Mouse (Mus musculus) liver, embryonic 13.5 days (tissue): ENCODE data around the gene Camta2. TPM values are rescaled to one million over a fixed set of nuclear protein-coding genes. Genes with fewer than 3 reads are reported as not detected.

Experiments
- ATAC-seq: fragments of 200-750 bp; cut with Nextera tagmentation; 2 replicates; pipeline ENCODE4 v1.8.0; 2017; ENCODE audit warnings: low read depth, mild to moderate bottlenecking, moderate number of reproducible peaks, moderate library complexity
- DNase-seq: peaks from one replicate; pipeline ENCODE4 v3.0.0; 2022
- H3K27ac ChIP-seq: fragments of 300-500 bp; sonication (generic); 2 replicates; pipeline ENCODE4 v1.5.1; 2015; ENCODE audit warnings: moderate library complexity, mild to moderate bottlenecking, inconsistent platforms
- H3K27me3 ChIP-seq: fragments of 300-500 bp; sonication (generic); 2 replicates; pipeline ENCODE4 v1.6.1; 2015; ENCODE audit warnings: mild to moderate bottlenecking, inconsistent platforms
- H3K36me3 ChIP-seq: fragments of 300-500 bp; sonication (generic); 2 replicates; pipeline ENCODE4 v1.6.1; 2015; ENCODE audit warnings: mild to moderate bottlenecking, inconsistent platforms
- H3K4me1 ChIP-seq: fragments of 300-500 bp; sonication (generic); replicated peaks from 2 replicates; pipeline ENCODE4 v1.6.1; 2015; ENCODE audit warnings: inconsistent platforms
- H3K4me2 ChIP-seq: fragments of 300-500 bp; sonication (generic); 2 replicates; pipeline ENCODE4 v1.6.1; 2015; ENCODE audit warnings: inconsistent platforms, mild to moderate bottlenecking, moderate library complexity
- H3K4me3 ChIP-seq: fragments of 300-500 bp; sonication (generic); replicated peaks from 2 replicates; pipeline ENCODE4 v1.5.1; 2015; ENCODE audit warnings: mild to moderate bottlenecking, inconsistent platforms
- H3K9ac ChIP-seq: fragments of 300-500 bp; sonication (generic); 2 replicates; pipeline ENCODE4 v1.6.1; 2015; ENCODE audit warnings: mild to moderate bottlenecking, inconsistent platforms
- H3K9me3 ChIP-seq: fragments of 300-500 bp; sonication (generic); replicated peaks from 2 replicates; pipeline ENCODE4 v1.6.1; 2016; ENCODE audit warnings: inconsistent platforms
- WGBS: fragments of 180-500 bp; shearing (Covaris S2); methylation state at CpG from one replicate; pipeline ENCODE4 v1.1.7; 2015; ENCODE audit not compliant: insufficient replicate concordance; 5-methylcytosine and 5-hydroxymethylcytosine counted together
- polyA plus RNA-seq: library from polyadenylated mRNA; unstranded; fragments of >200 nt; fragmentation: Nextera tagmentation; extraction: Ambion mirVana; gene quantifications from 2 replicates; pipeline ENCODE4 v1.2.1, GENCODE M21; 2015

The Camta2 gene
- polyA plus RNA-seq, 1 experiment from 2014 or later = 2.8 TPM

DNA sequence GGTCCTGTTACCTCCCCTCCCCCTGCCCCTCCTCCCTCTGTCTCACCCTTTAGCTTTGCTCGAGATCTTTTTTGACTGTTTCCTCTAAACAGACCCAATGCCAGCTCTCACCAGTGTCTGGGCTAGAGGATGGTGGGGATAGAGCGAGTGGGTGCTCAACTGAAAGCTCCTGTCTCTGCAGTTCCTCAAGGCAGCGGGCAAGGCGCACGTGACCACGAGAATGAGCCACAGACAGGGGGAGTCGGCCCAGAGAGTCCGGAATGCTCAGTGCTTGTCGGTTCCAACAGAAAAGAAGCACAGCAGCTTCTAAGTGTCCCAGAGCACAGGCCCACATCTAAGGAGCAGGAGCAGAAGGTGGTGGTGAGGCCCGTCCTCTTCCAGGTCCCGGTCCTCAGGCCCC lies 13.4 kb downstream of the Camta2 start:
- 59% methylated on average over 11 of the region's 11 CpGs for WGBS
- no peaks in the 10 kb centered on the region for H3K9me3 ChIP-seq
- H3K4me3 ChIP-seq = no peak overlapping the region
- H3K4me2 ChIP-seq = no peak overlapping the region
- H3K27ac ChIP-seq = no peak overlapping the region
- H3K27me3 ChIP-seq = no peaks in the 10 kb centered on the region
- no peak for DNase-seq
- no peak for ATAC-seq
- H3K9ac ChIP-seq = no peak overlapping the region
- H3K36me3 ChIP-seq = peaks cover 33% of the 10 kb centered on the region
- peaks cover 45% of the 10 kb centered on the region for H3K4me1 ChIP-seq

DNA sequence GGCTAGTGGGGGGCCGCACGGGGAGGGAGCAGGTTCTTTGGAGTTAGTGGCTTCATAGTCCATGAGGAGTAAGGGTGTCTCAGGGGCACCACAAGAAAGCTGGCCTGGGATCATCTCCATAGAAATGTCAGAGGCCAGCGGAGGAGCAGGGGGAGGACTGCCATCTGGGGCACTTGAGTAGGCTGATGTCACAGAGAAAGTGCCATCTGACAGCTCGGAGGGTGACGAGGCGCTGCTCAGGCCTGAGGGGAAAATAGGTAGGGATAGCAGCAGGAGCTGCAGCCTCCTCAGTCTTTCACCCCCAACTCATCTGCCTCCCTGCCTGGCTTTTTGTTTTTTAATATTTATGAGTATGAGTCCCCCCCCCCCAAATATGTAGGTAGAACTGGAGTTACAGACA lies 13.9 kb downstream of the Camta2 start:
- Histone ChIP-seq H3K27ac (no peak overlapping the region), H3K36me3 (peaks cover 33% of the 10 kb centered on the region), H3K9me3 (no peaks in the 10 kb centered on the region), H3K9ac (no peak overlapping the region), H3K4me3 (no peak overlapping the region), H3K4me1 (peaks cover 40% of the 10 kb centered on the region), H3K27me3 (no peaks in the 10 kb centered on the region), H3K4me2 (no peak overlapping the region)
- 81% methylated on average over 6 of the region's 6 CpGs for WGBS
- ATAC-seq (no peak), DNase-seq (no peak)

DNA sequence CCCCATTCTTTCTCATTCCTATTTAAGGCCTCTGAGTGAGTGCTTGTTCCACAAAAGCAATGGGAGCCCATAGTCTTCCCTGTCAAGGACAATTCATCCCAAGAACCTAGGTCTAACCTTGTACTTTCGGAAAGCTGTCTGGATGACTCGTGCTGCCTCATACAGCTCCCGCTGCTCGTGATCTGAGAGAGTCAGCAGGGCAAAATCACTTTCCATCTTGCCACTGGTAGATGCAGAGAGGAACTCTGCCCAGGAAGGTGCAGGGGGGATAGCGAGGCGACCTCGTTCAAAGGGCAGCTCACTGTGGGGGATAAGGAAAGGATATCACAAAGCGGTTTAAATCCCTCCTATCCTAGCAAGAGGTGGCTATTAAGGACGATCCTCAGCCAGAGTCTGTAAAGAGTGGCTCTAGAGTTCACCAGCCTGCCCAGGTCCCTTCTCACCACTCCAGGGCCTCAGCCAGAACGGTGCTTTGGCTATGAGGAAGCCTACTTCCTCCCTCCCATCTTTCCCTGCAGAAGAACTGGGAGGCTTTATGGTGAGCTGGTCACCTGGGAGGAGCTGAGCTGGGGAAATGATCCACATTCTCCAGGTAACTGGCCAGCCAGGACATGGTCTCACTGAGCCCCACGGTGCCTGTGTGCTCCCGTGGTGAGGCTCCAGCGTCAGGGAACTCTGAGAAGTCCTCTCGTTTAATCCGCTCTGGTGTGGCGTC lies 16.4 kb downstream of the Camta2 start:
- Histone ChIP-seq H3K4me3 (no peak overlapping the region), H3K36me3 (peaks cover 30% of the 10 kb centered on the region), H3K27me3 (no peaks in the 10 kb centered on the region), H3K4me2 (no peak overlapping the region), H3K27ac (no peak overlapping the region), H3K9me3 (no peaks in the 10 kb centered on the region), H3K4me1 (peaks cover 44% of the 10 kb centered on the region), H3K9ac (peak overlapping the region; percentile 4; the same call in 1 of the 2 replicates)
- no peak for DNase-seq
- ATAC-seq = no peak
- WGBS = 76% methylated on average over 16 of the region's 16 CpGs

DNA sequence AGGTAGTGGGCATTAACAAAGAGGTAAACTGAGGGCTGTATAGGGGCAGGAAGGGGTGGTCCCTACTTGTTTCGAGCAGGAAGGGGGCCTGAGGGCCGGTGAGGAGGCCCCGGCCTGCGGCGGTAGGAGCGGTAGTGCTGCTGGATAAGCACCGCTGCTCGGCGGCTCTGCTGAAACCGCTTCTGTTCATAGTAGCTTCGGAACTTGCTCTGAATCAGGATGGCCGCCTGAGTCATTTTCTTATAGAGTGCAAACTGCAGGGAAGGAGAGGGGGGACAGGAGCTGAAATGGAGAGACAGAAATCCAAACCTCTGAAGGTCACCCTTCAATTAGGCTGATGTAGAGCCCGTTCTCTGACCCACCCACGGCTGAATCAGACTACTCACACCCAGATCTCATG lies 17.4 kb downstream of the Camta2 start:
- Histone ChIP-seq H3K9me3 (no peaks in the 10 kb centered on the region), H3K9ac (peak overlapping the region; percentile 91), H3K4me3 (peak overlapping the region; percentile 79), H3K27ac (peak overlapping the region; percentile 94), H3K27me3 (no peaks in the 10 kb centered on the region), H3K36me3 (peaks cover 29% of the 10 kb centered on the region), H3K4me2 (peak overlapping the region; percentile 98), H3K4me1 (peaks cover 50% of the 10 kb centered on the region)
- no peak for ATAC-seq
- DNase-seq = no peak
- 54% methylated on average over 14 of the region's 14 CpGs for WGBS

DNA sequence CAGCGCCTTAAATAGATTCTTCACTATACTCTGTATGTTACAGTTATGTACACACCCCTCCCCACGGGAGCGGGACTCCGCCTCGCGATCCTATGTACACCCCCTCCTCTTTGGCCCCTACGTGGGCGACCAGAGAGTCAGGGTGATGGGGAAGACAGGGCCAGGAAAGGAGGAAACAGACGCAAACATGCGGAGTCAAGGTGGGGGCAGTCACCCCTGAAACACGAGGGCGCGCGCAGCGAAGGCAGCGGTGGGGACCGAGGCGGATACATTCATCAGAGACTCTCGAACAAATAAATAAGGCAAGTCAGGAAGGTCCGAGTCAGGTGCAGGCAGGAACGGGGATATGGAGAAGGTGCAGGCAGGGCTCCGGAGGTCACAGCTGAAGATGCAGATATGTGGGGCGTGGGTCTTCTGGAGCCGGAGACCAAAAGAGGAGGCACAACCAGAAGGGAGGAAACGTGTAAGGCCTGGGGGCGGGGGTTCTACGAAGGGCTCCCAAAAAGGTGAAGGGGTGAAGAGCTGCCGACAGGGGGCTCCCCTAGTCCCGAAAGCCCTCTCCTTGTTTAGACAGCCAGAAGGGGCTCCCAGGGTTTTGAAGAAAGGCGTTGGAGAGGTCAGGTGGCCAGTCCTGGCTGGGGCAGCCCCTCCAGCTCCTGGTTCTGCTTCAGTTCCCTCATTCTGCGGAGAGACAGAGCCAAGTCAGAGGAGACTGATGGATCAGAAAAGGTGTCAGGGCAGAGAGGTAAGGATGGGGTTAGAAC lies 18.1 kb downstream of the Camta2 start:
- H3K36me3 ChIP-seq = peaks cover 32% of the 10 kb centered on the region
- peak; percentile 78 for DNase-seq
- WGBS = 2% methylated on average over 31 of the region's 31 CpGs

DNA sequence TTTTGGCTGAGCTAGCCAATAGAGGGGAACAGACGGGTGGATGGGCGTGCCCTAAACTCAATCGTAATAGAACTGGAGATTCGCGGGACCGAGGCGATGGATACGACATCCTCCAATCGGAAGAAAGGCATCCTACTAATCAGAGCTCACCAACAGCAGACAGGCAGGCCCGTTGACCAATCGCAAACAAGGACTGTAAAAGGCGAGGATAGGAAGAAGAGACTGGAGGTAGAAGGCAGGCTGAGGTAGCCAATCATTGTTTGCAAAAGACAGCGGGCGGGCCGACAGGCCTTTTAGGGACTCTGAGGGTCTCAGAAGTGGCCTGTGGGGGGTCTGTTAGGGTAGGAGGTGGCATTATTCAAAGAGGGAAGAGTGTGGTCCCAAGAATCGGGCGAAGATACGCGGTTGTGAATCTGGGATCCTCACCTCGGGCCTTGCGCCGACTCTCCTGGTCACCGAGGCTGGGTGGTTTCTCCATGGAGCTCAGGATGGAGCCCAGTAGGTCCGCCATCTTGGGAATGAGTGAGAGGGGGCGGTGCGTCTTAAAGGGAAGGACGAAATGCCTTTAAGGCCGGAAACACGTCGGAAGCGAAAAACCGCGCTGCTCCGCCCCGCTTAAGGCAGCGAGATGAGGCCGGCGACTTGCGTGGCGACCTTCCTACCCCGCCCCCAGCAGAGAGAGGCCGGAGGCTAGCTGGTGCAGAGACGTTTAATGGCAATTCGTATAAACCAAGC lies 19.0 kb downstream of the Camta2 start, which contains the start of gene Spag7:
Gene Spag7, minus strand, starts transcription at position 646 of the 735 bp plus-strand sequence.
- Histone ChIP-seq H3K9ac (peak within 1 kb of the TSS; percentile 91), H3K27ac (peak within 1 kb of the TSS; percentile 94), H3K4me1 (peaks cover 46% of the 10 kb centered on the region), H3K27me3 (no peaks in the 10 kb centered on the region), H3K4me2 (peak within 1 kb of the TSS; percentile 98), H3K9me3 (no peaks in the 10 kb centered on the region), H3K4me3 (peak within 1 kb of the TSS; percentile 79), H3K36me3 (peaks cover 33% of the 10 kb centered on the region)
- WGBS = under 1% methylated on average over 44 of the region's 44 CpGs
- DNase-seq (peak; percentile 97), ATAC-seq (peak; percentile 89)

More for the DNA sequence above, 18.1 kb downstream of the Camta2 start:
- Histone ChIP-seq H3K9me3 (no peaks in the 10 kb centered on the region), H3K27ac (peak overlapping the region; percentile 94), H3K4me3 (peak overlapping the region; percentile 79), H3K27me3 (no peaks in the 10 kb centered on the region), H3K4me2 (peak overlapping the region; percentile 98), H3K9ac (peak overlapping the region; percentile 91), H3K4me1 (peaks cover 50% of the 10 kb centered on the region)
- peak; percentile 1; the same call in 1 of the 2 replicates for ATAC-seq

DNA sequence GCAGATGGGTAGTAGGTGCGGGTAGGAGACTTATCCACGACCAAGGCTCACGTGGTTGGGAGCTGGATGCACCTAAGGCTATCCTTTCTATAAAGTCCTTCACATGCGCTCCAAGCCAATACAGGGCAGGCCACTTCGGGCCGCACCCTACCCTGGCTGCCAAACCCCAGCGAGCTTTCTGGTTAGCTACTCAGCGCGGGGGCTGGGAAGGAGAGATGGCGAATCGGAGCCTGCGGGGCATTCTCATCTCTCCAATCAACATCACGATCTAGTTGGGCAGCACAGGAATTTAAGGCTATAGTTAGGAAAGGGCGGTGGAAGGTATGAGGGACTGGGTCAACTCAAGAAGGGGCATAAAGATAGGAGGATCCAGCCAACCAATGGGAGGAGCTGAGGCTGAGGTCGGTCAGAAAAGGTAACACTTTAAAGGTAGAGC lies 19.6 kb downstream of the Camta2 start:
- DNase-seq (no peak), ATAC-seq (peak; percentile 71)
- Histone ChIP-seq H3K27me3 (no peaks in the 10 kb centered on the region), H3K9me3 (no peaks in the 10 kb centered on the region), H3K4me2 (peak overlapping the region; percentile 78), H3K9ac (peak overlapping the region; percentile 75), H3K4me3 (peak overlapping the region; percentile 79), H3K36me3 (peaks cover 36% of the 10 kb centered on the region), H3K4me1 (peaks cover 46% of the 10 kb centered on the region), H3K27ac (peak overlapping the region; percentile 92)
- WGBS = under 1% methylated on average over 15 of the region's 15 CpGs

DNA sequence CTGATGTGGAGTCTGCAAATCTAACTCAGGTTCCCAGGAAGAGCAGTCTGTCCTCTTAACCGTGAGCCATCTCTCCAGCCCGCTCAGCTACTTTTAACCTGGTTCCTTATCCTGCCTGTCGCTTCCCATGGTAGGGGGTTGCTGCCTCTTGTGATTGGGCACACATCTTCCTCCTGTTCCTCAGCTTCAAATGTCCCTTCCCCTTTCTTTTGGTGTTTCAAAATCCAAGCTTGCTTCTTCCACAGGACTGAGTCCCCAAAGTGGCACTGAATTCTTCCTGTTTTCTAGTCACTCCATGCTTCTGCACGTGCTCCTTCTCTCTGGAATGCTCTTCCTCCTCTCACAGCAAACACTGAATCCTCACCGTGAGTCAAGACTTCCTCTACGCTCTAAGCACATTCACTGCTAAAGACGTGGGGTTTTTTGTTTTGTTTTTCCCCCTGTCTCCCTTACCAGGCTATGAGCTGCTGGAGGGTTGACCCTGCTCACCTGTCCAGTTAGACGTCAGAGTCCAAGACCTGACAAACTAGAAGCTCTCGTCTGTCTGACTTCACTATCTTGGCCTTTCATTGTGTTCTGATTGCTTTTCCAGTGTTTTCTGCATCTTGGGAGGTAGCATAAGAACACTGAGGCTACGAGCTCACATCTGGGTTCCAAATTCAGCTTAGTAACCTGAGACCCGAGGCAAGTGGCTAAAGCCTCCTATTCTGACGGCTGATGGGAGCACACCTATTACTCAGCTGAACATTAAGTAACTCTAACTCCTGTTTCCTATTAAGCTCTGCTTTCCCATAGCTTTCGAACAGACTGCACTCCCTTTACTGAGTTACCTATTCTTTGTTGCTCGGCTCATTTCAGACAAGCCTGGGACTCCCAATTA lies 20.4 kb downstream of the Camta2 start:
- H3K9ac ChIP-seq = peak overlapping the region; percentile 75
- peak overlapping the region; percentile 78 for H3K4me2 ChIP-seq
- DNase-seq (no peak), ATAC-seq (no peak)
- H3K4me1 ChIP-seq = peaks cover 46% of the 10 kb centered on the region
- H3K36me3 ChIP-seq = peaks cover 44% of the 10 kb centered on the region
- H3K4me3 ChIP-seq = peak overlapping the region; percentile 79
- no peaks in the 10 kb centered on the region for H3K27me3 ChIP-seq
- H3K9me3 ChIP-seq = no peaks in the 10 kb centered on the region
- 62% methylated on average over 14 of the region's 14 CpGs for WGBS
- H3K27ac ChIP-seq = peak overlapping the region; percentile 92

DNA sequence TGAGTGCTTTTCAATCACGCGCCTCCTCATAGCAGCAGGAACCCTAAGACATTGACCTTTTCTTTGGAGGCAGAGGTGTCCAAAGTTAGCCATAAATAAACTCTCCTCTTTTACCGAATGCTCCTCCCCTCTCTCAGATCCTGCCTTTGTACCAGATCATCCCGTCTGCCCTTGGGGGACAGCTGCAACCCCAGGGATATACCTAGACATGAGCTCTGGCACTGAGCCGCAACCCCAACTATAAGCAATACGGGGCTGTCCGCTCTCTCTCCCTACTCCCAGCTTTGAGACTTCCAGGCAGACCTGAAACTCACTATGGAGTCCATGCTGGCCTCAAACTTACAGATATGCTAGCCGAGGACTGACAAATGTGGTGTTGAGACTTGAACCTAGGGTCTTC lies 21.2 kb downstream of the Camta2 start:
- Histone ChIP-seq H3K36me3 (peaks cover 50% of the 10 kb centered on the region), H3K4me3 (no peak overlapping the region), H3K27ac (no peak overlapping the region), H3K4me2 (no peak overlapping the region), H3K4me1 (peaks cover 44% of the 10 kb centered on the region), H3K9me3 (no peaks in the 10 kb centered on the region), H3K27me3 (no peaks in the 10 kb centered on the region), H3K9ac (no peak overlapping the region)
- 86% methylated on average over 8 of the region's 8 CpGs for WGBS
- DNase-seq (no peak), ATAC-seq (no peak)

DNA sequence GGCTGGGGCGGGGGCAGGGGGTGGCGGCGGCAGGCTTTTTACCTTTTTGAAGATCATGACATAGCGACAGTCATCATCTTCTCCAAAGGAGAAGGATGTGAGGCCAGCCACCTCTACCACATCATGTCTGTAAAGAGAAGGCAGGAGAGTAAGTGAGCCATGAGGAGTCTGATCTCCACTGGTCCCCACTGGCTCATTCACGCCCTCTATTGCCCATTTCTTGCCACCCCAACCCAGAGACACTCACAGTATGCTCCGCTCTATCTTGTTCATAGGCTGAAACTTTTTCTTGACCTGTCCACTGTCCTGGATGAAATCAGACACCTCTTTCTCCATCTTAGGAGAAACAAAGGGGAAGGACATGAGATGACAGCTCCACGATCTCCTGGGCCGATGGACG lies 23.2 kb downstream of the Camta2 start:
- H3K4me2 ChIP-seq = no peak overlapping the region
- H3K36me3 ChIP-seq = peaks cover 52% of the 10 kb centered on the region
- no peak overlapping the region for H3K27ac ChIP-seq
- H3K9ac ChIP-seq = no peak overlapping the region
- ATAC-seq (no peak), DNase-seq (no peak)
- no peaks in the 10 kb centered on the region for H3K9me3 ChIP-seq
- H3K4me1 ChIP-seq = peaks cover 26% of the 10 kb centered on the region
- WGBS = 87% methylated on average over 9 of the region's 9 CpGs
- no peaks in the 10 kb centered on the region for H3K27me3 ChIP-seq
- H3K4me3 ChIP-seq = no peak overlapping the region
